Mouse (Mus musculus) embryonic facial prominence, embryonic 14.5 days (tissue): ENCODE data around the gene Gtf2e1. TPM values are rescaled to one million over a fixed set of nuclear protein-coding genes. Genes with fewer than 3 reads are reported as not detected.
A peak's percentile ranks its signal among the peaks of the same experiment; 100 is the strongest.

Experiments used
- ATAC-seq: fragments of 200-750 bp; cut with Nextera tagmentation; 2 replicates; pipeline ENCODE4 v1.8.0; 2017; ENCODE audit warnings: low read depth, moderate number of reproducible peaks, moderate TSS enrichment
- DNase-seq: peaks from one replicate; pipeline ENCODE4 v3.0.0-alpha.2; 2015; ENCODE audit warnings: low spot score
- H3K27ac ChIP-seq: fragments of 300-500 bp; sonication (generic); replicated peaks from 2 replicates; pipeline ENCODE4 v1.5.1; 2014; ENCODE audit warnings: low read depth, mild to moderate bottlenecking, low read length, moderate library complexity
- H3K27me3 ChIP-seq: fragments of 300-500 bp; sonication (generic); replicated peaks from 2 replicates; pipeline ENCODE4 v1.6.1; 2014; ENCODE audit warnings: low read length; ENCODE audit not compliant: control insufficient read depth, insufficient read depth
- H3K36me3 ChIP-seq: fragments of 300-500 bp; sonication (generic); 2 replicates; pipeline ENCODE4 v1.6.1; 2014; ENCODE audit warnings: low read length, mixed read lengths; ENCODE audit not compliant: control insufficient read depth, insufficient read depth
- H3K4me1 ChIP-seq: fragments of 300-500 bp; sonication (generic); 2 replicates; pipeline ENCODE4 v1.6.1; 2014; ENCODE audit warnings: antibody characterized with exemption, low read length; ENCODE audit not compliant: control insufficient read depth, insufficient read depth
- H3K4me2 ChIP-seq: fragments of 300-500 bp; sonication (generic); 2 replicates; pipeline ENCODE4 v1.6.1; 2014; ENCODE audit warnings: low read depth, mild to moderate bottlenecking, low read length, moderate library complexity, mixed read lengths
- H3K4me3 ChIP-seq: fragments of 300-500 bp; sonication (generic); 2 replicates; pipeline ENCODE4 v1.5.1; 2014; ENCODE audit warnings: low read depth, mild to moderate bottlenecking, low read length
- H3K9ac ChIP-seq: fragments of 300-500 bp; sonication (generic); 2 replicates; pipeline ENCODE4 v1.6.1; 2014; ENCODE audit warnings: low read depth, mild to moderate bottlenecking, low read length, moderate library complexity, mixed read lengths
- H3K9me3 ChIP-seq: fragments of 300-500 bp; sonication (generic); 2 replicates; pipeline ENCODE4 v1.6.1; 2016; ENCODE audit warnings: low read length; ENCODE audit not compliant: control insufficient read depth
- WGBS: fragments of 180-500 bp; shearing (Covaris S2); extraction: QIAGEN DNeasy Blood & Tissue Kit; methylation state at CpG from one replicate; pipeline ENCODE4 v1.1.7; 2014; 5-methylcytosine and 5-hydroxymethylcytosine counted together
- polyA plus RNA-seq: library from polyadenylated mRNA; unstranded; fragments of >200 nt; fragmentation: Nextera tagmentation; extraction: Ambion mirVana; gene quantifications from 2 replicates; pipeline ENCODE4 v1.2.1, GENCODE M21; 2014

Gene Gtf2e1
- polyA plus RNA-seq, 1 experiment from 2014 or later: 29.0 TPM

- ATAC-seq (no peak), DNase-seq (no peak)
- no peaks in the 10 kb centered on the region for H3K9me3 ChIP-seq
- H3K9ac ChIP-seq: no peak overlapping the region
- 90% methylated on average over 4 of the region's 4 CpGs for WGBS
- no peak overlapping the region for H3K27ac ChIP-seq
- H3K4me3 ChIP-seq: no peak overlapping the region
- no peaks in the 10 kb centered on the region for H3K27me3 ChIP-seq
- H3K4me1 ChIP-seq: no peaks in the 10 kb centered on the region
- peaks cover 51% of the 10 kb centered on the region for H3K36me3 ChIP-seq
- H3K4me2 ChIP-seq: no peak overlapping the region
Observed at GRCm38 (mm10) chr16:37517596-37518211, 21.9 kb downstream of the Gtf2e1 start.

GRCm38 (mm10) chr16:37516376-37516993 lies 23.1 kb downstream of the Gtf2e1 start:
- no peaks in the 10 kb centered on the region for H3K4me1 ChIP-seq
- H3K27ac ChIP-seq: no peak overlapping the region
- H3K9me3 ChIP-seq: no peaks in the 10 kb centered on the region
- WGBS: 85% methylated on average over 6 of the region's 6 CpGs
- DNase-seq (no peak), ATAC-seq (no peak)
- no peak overlapping the region for H3K4me3 ChIP-seq
- no peak overlapping the region for H3K4me2 ChIP-seq
- no peaks in the 10 kb centered on the region for H3K27me3 ChIP-seq
- H3K36me3 ChIP-seq: peaks cover 49% of the 10 kb centered on the region
- no peak overlapping the region for H3K9ac ChIP-seq

GRCm38 (mm10) chr16:37514644-37515043 lies 24.9 kb downstream of the Gtf2e1 start:
- no peak overlapping the region for H3K4me3 ChIP-seq
- WGBS: 87% methylated on average over 8 of the region's 8 CpGs
- H3K36me3 ChIP-seq: peaks cover 49% of the 10 kb centered on the region
- no peaks in the 10 kb centered on the region for H3K4me1 ChIP-seq
- no peak overlapping the region for H3K27ac ChIP-seq
- H3K27me3 ChIP-seq: no peaks in the 10 kb centered on the region
- no peaks in the 10 kb centered on the region for H3K9me3 ChIP-seq
- DNase-seq: no peak
- no peak overlapping the region for H3K9ac ChIP-seq
- ATAC-seq: no peak
- no peak overlapping the region for H3K4me2 ChIP-seq

DNA sequence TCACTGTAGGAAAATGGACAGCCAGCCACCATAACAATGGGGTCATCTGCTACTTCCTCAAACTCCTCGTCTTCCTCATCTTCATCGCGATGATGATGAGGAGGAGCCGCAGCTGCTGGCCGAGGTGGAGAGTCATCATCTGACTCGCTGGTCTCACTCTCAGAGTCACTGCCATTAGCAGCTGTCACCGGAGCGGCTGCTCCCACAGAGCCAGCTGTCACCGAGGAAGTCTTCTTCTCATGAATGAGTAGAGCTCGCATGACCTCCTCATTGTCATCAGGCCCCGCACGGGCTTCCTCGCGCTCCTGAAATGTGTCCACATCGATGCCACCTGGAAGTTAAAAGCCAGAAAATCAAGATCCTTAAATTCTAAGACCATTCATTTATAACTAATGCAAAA lies 28.1 kb downstream of the Gtf2e1 start:
- 92% methylated on average over 15 of the region's 15 CpGs for WGBS
- H3K9ac ChIP-seq: no peak overlapping the region
- peak; percentile 23 for DNase-seq
- no peak overlapping the region for H3K4me2 ChIP-seq
- peaks cover 46% of the 10 kb centered on the region for H3K36me3 ChIP-seq
- ATAC-seq: no peak
- no peaks in the 10 kb centered on the region for H3K9me3 ChIP-seq
- H3K27me3 ChIP-seq: no peaks in the 10 kb centered on the region
- no peak overlapping the region for H3K4me3 ChIP-seq
- no peaks in the 10 kb centered on the region for H3K4me1 ChIP-seq
- no peak overlapping the region for H3K27ac ChIP-seq

- 91% methylated on average over 9 of the region's 9 CpGs for WGBS
- no peak for DNase-seq
- Histone ChIP-seq H3K4me1 (no peaks in the 10 kb centered on the region), H3K36me3 (peaks cover 19% of the 10 kb centered on the region; the same call in 1 of the 2 replicates), H3K9me3 (no peaks in the 10 kb centered on the region), H3K9ac (no peak overlapping the region), H3K4me3 (no peak overlapping the region), H3K4me2 (no peak overlapping the region), H3K27me3 (no peaks in the 10 kb centered on the region), H3K27ac (no peak overlapping the region)
- ATAC-seq: no peak
Observed at GRCm38 (mm10) chr16:37506751-37507150, 32.8 kb downstream of the Gtf2e1 start.

DNA sequence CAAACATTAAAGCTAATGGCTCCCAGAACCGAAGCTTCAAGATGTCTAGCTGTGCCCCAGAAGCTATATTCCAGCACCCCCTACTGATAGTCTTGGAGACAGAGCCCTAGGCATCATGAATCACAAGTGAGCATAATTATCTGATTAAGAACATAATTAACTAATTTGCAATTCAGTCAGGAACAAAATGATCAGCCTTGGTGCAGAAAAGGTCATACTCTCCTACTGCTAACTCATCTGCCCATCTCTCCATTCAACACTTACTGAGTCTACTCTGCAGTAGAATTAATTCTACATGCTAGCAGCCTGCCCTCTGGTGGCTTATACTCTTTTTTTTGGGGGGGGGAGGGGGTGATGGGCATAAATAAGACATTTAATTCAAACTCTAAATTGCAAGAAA lies 35.1 kb downstream of the Gtf2e1 start:
- no peaks in the 10 kb centered on the region for H3K9me3 ChIP-seq
- WGBS: 70% methylated on average over 1 of the region's 1 CpGs
- no peaks in the 10 kb centered on the region for H3K27me3 ChIP-seq
- no peaks in the 10 kb centered on the region for H3K36me3 ChIP-seq
- no peak overlapping the region for H3K27ac ChIP-seq
- DNase-seq (no peak), ATAC-seq (no peak)
- no peaks in the 10 kb centered on the region for H3K4me1 ChIP-seq
- no peak overlapping the region for H3K4me2 ChIP-seq
- H3K4me3 ChIP-seq: no peak overlapping the region
- no peak overlapping the region for H3K9ac ChIP-seq

- H3K36me3 ChIP-seq: no peaks in the 10 kb centered on the region
- H3K4me1 ChIP-seq: no peaks in the 10 kb centered on the region
- no peak overlapping the region for H3K9ac ChIP-seq
- no peak overlapping the region for H3K4me3 ChIP-seq
- no peak overlapping the region for H3K27ac ChIP-seq
- no peak for ATAC-seq
- H3K4me2 ChIP-seq: no peak overlapping the region
- H3K9me3 ChIP-seq: no peaks in the 10 kb centered on the region
- H3K27me3 ChIP-seq: no peaks in the 10 kb centered on the region
- peak; percentile 13 for DNase-seq
- 63% methylated on average over 9 of the region's 9 CpGs for WGBS
Observed at GRCm38 (mm10) chr16:37498581-37498980, 41.0 kb downstream of the Gtf2e1 start.

DNA sequence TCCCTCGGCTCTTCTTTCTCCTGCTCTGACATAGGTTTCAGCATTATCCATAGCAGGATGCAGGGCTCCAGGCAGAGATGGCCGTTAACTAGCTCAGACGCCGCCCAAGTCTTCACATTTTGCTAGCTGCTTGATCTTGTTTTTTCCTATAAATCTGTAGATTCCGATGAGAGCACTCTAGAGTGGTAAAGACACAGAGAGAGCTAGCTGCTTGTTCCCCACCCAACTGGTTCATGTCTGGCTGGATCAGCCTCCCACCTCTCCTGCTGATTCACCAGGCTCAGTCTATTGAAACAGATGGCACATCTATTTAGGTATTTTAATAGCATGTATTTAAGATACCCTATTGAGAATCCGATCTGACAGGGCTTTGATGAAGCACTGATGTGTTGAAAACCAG lies 44.6 kb downstream of the Gtf2e1 start:
- H3K9me3 ChIP-seq: no peaks in the 10 kb centered on the region
- H3K4me2 ChIP-seq: no peak overlapping the region
- no peak overlapping the region for H3K27ac ChIP-seq
- H3K27me3 ChIP-seq: no peaks in the 10 kb centered on the region
- H3K4me3 ChIP-seq: no peak overlapping the region
- H3K36me3 ChIP-seq: no peaks in the 10 kb centered on the region
- DNase-seq: no peak
- WGBS: 81% methylated on average over 6 of the region's 6 CpGs
- no peak for ATAC-seq
- H3K4me1 ChIP-seq: no peaks in the 10 kb centered on the region
- H3K9ac ChIP-seq: no peak overlapping the region
